Mouse (Mus musculus): ENCODE data around the gene Pgm5.

Pgm5 gene

GRCm38 (mm10) chr19:24871037-24871635 is 9.5 kb upstream of the Pgm5 start:
- peak; percentile 38 for DNase-seq (ENCODE audit: extremely low read depth, low read depth)

DNA sequence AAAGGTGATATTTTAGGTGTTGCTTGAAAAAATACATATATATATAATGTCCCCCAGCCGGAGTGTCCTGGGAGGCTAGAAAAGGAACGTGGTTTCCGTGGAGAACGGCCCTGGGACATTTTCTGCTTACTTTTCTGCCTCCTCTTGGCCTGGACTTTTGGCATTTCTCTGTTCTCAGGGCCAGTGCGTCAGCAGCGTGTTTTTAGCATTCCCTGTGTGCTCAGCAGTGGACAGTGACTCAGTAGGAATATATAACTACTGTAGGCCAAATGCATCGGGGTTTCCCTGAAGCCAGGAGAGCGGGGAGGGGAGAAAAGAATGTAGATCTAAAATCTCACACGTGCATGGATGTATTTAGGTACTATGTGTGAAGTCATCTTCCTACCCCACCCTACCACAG is 3.8 kb upstream of the Pgm5 start:
- no peak for DNase-seq (ENCODE audit: extremely low read depth, low read depth)

DNA sequence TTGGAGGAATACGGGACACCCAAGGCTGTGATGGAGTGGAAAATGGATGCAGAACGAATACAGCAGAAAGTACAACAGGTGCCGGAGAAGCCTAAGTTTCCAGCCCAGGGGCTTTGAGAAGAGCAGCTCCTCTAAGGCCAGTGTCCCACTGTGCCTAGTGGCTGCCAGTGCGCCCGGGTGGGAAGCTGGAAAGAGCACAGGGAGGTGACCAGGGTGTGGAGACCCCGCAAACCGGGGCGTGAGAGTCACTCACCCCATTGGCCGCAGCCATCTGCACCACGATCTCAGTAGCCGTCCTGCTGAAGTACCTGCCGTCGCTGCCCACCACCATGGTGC is 411 bp downstream of the Pgm5 start:
- DNase-seq (ENCODE audit: extremely low read depth, low read depth) = no peak

DNA sequence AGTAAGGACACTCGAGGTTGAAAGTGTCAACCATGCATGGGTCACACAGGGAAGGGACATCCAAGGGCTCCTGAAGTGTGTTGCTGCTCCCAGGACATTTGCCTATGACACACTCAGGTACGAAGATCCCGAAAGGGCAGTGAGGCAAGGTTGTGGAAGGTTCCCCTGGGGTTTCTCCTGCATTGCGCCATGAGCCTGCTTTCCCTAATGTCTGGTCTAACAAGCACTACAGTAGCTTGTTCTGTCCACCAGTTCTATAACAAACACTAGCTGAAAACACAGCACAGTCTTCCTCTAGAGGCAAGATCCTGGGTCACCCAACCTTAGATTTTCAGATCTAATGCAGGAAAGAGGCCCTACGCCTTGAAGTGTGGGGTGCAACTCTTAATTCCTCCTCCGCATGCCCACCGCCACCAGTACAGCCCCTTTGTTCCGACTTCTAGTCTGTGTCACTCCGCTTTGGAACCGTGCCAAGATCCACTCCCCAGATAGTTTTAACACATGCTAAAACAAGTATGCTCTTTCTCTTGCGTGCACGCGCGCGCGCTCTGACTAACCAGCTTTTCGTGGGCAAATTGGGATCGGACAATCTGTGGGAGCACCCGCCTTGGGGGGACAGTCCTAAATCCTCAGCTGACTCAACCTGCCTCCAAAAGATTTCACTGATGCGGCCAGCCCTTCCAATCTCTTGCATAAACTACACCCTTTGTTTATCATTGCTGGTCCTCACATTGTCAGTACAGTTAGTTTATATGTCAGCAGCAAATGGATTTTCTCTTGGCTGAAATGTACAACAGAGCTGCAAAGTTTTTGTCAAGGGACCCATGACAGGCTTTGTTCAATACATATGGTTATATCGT is 10.0 kb downstream of the Pgm5 start:
- DNase-seq (ENCODE audit: extremely low read depth, low read depth) = no peak

GRCm38 (mm10) chr19:24848844-24849243 is 12.8 kb downstream of the Pgm5 start:
- DNase-seq (ENCODE audit: extremely low read depth, low read depth) = no peak

DNA sequence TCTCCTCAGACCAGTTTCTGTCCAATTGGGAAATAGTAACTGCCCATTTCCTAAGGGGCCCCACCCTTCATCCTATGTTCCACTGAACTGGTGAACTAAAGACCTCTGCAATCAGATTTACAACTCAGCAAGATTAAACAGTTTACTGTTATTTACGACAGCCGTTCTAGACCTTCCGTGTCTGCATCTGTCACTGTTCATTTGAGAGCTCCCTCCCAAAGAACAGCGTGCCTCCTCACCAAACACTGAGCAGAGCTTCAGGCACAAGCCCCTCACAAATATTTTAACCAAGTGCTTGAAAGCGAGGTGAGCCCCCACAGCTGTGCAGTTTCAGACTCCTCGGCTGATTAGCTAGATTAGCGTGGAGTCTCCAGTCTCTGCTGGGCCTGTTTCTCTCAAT is 13.3 kb downstream of the Pgm5 start:
- DNase-seq (ENCODE audit: extremely low read depth, low read depth) = no peak

DNA sequence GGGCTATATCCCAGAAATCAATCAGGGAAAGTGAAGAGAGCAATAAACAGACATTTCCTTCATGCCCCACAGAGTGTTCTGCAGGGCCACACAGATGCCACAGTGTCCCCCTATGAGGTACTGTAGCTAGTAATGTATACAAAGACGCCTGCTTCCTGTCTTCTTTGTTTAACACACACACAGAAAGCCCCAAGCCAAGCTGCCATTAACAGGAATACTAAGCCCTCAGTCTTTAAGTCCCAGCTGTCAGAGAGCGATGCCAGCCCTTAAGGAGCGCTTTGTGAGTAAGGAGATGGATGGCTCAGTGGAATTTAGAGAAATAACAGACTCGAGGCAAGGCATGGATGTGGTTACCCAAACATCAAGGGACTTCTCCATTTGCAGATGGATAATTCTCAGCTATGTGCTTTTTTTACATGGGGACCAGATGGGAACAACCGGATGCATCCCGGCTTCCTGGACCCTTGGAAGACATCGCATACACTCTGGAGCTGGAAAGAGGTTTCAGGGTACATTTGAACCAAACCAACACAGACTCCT is 16.6 kb downstream of the Pgm5 start:
- DNase-seq (ENCODE audit: extremely low read depth, low read depth) = no peak

DNA sequence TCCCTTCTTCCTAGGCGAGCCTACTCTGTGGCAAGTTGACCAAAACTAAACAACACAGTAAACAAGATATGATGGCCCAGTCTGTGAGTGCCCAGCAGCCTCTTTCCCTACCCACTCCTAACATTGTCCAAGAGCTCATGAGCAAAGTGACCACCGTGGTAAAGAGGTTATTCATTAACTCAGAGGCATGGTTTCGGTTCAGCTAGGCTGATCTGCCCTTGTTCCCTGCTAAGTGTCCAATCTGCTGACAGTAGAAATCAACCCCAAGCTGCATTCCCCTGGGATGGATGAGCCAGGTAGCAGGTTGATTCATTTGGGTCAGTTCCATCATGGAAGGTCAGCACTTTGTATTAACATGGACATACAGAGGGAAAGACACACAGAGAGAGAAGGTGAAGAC is 19.6 kb downstream of the Pgm5 start:
- no peak for DNase-seq (ENCODE audit: extremely low read depth, low read depth)

- no peak for DNase-seq (ENCODE audit: extremely low read depth, low read depth)
These were observed 37.1 kb downstream of the Pgm5 start for GRCm38 (mm10) chr19:24824517-24824916.

DNA sequence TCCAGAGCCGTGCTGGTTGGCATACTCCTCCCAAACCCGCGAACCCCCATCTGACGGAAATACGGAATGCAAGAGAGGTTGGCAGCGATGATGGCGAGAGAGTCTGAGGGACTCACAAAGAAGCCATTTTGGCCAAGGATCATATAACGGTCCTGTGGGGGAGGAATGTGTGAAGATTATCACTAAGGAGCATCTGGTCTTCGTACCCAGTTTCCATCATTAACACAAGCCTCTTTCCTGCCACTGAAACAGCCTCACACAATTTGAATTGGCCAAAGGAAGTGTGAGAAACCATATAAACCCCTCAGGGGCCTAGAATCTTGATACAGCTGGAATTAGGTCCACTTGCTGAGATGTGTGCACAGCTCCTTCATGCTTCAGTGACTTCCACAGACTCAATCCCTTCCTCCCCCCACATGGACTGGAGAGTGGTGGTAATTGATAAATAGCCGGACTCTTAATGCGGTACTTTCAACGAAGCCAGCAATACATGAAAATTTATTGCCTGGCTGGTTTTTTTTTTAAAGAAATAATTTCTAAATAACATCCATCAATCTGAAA is 45.9 kb downstream of the Pgm5 start:
- no peak for DNase-seq (ENCODE audit: extremely low read depth, low read depth)

GRCm38 (mm10) chr19:24812861-24813293 is 48.8 kb downstream of the Pgm5 start:
- no peak for DNase-seq (ENCODE audit: extremely low read depth, low read depth)

DNA sequence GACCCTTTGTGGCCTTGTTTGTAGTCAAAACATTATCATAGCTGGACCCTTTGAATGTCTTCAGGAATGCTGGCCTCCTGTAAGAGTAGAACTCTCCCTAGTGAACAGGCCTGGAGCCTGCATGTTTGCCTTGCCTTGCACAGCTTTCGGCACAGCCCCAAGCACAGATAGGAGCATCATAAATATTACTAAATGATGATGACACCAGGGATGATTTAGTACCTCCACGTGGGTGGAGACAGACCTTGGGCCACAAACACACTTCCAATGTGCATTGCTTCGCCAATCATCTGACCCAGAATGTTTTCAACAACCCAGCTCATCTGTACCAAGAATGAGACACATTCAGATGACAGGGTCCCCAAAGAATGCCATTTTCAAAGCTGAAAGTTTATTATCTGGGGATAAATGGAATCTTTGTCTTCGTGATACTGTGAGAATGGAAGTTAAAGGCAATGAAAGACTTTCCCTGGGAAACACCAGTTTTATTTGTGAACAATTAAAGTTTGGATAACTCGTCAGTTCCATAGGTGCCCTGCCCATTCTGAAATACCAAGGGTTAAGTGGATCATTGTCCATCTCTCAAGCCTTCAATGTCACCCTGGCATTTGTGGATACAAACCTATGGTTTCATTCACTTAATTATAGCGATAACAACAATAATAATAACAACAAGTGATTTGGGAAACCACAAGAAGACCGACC is 49.4 kb downstream of the Pgm5 start:
- DNase-seq (ENCODE audit: extremely low read depth, low read depth) = no peak

DNA sequence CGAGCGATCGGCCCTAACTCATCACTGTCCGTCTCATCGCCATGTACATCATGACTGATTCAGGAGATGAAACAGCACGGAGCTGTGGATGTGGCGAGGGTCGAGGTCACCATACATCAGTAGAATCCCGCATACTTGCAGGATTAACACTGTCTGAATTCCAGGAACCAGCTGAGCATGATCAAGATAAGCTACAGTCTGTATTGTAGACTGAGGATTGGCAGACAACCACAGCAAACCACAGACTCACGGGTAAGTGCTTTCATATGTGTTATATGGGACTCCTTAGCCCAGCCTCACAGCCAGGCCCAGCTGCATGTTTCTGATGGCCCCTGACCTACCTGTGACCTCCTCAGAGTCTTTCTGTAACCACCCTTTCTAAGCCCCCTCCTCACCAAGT is 50.2 kb downstream of the Pgm5 start:
- no peak for DNase-seq (ENCODE audit: extremely low read depth, low read depth)

DNA sequence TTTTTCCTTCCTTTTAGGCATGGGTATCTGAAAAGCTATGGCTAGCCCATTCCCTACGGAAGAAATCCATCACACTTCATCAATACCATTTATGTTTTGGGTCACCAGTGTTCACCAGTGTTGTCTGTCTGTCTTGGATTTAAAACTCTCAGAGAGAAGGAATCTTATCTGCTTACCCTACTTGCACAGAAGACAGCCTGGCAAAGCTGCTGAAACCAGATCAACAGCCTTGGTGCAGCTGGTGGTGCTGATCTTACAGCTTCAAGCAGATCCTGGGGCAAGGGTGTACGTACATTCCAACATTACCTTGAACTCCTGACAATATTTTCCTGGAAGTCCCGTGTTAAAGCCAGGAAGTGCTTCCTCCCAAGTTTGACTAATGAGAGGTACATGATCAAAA is 55.6 kb downstream of the Pgm5 start:
- no peak for DNase-seq (ENCODE audit: extremely low read depth, low read depth)

GRCm38 (mm10) chr19:24797606-24798005 is 64.0 kb downstream of the Pgm5 start:
- DNase-seq (ENCODE audit: extremely low read depth, low read depth) = no peak

GRCm38 (mm10) chr19:24794350-24794749 is 67.3 kb downstream of the Pgm5 start:
- DNase-seq (ENCODE audit: extremely low read depth, low read depth) = peak; percentile 71

DNA sequence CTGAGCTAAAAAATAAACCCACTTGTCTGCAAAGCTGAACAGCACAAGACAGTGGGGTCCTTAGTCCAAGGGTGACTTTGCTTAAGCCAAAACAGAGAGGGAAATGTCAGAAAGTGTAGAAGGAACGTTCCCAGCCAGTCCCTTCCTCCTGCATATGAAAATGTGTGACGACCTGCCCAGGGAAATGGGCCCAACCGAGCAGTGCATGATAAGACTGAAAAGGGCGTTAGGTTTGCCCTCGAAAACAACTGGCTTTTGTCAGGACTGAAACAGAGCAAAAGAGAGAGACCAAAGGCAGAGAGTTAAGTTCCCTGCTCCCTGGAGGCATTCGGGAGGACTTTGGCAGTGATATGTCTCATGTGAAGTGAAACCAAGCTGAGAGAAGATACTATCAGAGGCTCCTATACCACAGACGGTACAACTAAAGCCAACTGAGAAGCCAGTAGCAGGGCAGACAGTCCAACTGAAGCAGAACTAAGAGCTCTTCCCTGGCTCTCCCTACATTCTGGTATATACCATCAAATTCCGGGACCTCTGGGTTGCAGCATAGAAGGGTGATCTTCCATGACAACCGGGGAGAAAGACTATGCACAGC is 68.0 kb downstream of the Pgm5 start:
- DNase-seq (ENCODE audit: extremely low read depth, low read depth) = no peak

- DNase-seq (ENCODE audit: extremely low read depth, low read depth) = no peak
These were observed 68.8 kb downstream of the Pgm5 start for GRCm38 (mm10) chr19:24792876-24793275.

DNA sequence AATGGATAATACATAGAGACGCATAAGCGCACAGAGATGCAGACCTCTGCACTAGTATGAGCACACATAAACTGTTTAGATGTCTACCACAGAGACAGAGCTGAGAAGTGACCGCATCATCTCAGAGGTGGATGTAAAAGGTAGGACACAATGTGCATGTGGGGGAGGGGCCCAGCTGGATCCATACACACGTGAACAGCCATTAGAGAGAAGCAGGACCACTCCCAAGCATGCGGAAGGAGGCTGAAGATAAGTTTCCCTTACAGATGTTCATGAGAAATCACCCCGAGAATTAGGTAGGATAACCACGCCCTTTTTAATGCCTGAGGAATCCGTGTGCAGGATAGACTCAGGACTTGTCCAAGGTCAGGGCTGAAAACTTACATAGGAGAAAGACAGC is 75.8 kb downstream of the Pgm5 start:
- no peak for DNase-seq (ENCODE audit: extremely low read depth, low read depth)

DNA sequence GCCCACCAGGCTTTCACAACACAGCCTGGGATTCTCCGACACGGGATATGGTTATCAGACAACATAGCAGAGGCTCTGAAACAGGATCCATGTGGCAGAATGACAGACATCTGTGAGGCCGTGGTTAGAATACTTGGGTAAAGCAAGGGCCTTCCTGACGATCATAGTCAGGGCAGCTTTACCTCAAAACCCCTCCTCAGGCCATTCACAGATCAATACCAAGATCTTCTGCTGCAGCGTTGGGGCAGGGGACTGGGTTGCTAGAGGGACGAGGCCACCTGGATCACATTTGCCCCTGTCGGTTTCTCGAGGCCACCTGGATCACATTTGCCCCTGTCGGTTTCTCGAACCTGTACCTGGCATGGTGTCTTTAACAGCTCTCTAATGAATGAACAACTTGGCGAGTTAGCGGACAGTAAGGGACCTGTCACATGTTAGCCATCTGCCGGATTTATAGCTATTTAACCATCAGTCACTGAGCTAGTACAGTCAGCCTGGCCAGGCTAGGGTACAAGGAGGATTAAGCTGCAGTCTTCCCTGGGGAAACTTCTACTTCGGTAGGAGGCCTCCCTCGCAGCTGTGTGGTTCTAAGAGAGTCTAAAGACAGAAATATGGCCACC is 76.5 kb downstream of the Pgm5 start:
- no peak for DNase-seq (ENCODE audit: extremely low read depth, low read depth)

DNA sequence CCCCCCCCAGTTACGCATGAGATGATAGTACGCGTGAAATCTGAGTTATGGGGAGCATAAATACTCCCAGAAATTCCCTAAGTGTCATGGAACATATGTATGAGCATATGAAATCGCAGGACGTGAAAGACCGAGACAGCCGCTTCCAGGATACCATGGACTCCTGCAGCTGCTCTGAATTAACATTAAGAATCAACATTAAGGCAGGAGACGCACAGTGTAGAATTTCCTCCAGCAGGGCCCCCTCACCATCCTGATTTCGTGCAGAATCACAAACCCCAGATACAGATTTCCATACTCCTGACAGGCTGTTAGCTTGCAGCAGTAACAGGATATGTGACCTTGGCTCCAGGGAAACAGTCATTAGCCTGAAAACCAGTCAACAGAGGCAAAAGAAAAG is 77.9 kb downstream of the Pgm5 start:
- DNase-seq (ENCODE audit: extremely low read depth, low read depth) = no peak
